Mouse (Mus musculus): ENCODE data around the gene Pnpla1.

Pnpla1 gene

DNA sequence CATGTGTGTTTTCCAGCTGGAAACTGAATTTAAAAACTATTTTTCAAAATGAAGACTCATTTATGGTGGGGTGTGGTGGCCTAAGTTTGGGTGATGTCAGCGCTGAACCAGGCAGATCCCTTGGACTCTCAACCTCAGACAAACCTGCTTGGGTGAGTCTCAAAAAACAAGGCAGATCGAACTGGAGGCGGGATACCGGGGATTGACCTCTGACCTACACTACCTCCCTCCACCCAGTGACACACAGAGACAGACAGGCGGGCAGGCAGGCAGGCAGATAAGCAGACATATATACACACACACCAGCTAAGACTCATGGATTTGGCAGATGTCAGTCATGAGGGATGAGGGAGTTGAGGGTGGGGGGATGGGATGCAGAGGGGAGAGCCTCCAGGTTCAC is 40.0 kb downstream of the Pnpla1 start:
- Histone ChIP-seq H3K36me3 (ENCODE audit: insufficient read depth, low read length) (peaks cover 13% of the 10 kb centered on the region), H3K4me1 (replicated peaks; ENCODE audit: low read depth, low read length) (peaks cover 59% of the 10 kb centered on the region), H3K27me3 (ENCODE audit: insufficient read depth, low read length) (no peaks in the 10 kb centered on the region), H3K4me3 (replicated peaks; ENCODE audit: low read length) (peak overlapping the region; percentile 74), H3K9me3 (ENCODE audit: low read length) (peaks cover 13% of the 10 kb centered on the region)
- TF ChIP-seq POU5F1 (IDR thresholded peaks at IDR 0.05; ENCODE audit: borderline replicate concordance, low read length) (no peak), CTCF (conservative IDR thresholded peaks at IDR 0.05; ENCODE audit: low read length) (no peak), NANOG (IDR thresholded peaks at IDR 0.05; ENCODE audit: borderline replicate concordance, low read length) (no peak; the same call in 1 of the 2 replicates)

DNA sequence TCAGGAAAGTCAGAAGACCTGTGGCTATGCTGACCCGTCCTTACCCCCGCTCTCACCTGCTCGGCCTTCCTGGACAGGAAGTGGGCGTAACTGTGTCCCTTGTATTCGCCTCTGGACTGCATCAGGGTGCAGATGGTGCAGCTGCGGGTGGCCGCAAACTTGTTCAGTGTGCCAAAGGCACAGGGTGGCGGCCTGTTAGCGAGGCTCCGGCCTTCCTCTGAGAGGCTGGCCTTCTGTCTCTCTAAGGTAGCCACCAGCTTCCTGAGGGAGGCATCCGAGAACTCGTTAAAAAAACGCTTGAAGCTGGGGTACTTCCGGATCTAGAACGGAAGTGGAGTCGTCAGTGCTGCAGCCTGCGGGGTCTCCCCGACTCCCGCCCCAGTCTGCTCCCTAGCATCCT is 41.2 kb downstream of the Pnpla1 start:
- Histone ChIP-seq H3K27me3 (ENCODE audit: insufficient read depth, low read length) (no peaks in the 10 kb centered on the region), H3K4me1 (replicated peaks; ENCODE audit: low read depth, low read length) (peaks cover 64% of the 10 kb centered on the region), H3K4me3 (replicated peaks; ENCODE audit: low read length) (peak overlapping the region; percentile 74), H3K36me3 (ENCODE audit: insufficient read depth, low read length) (peaks cover under 1% of the 10 kb centered on the region), H3K9me3 (ENCODE audit: low read length) (peaks cover under 1% of the 10 kb centered on the region)
- TF ChIP-seq NANOG (IDR thresholded peaks at IDR 0.05; ENCODE audit: borderline replicate concordance, low read length) (no peak), CTCF (conservative IDR thresholded peaks at IDR 0.05; ENCODE audit: low read length) (no peak), POU5F1 (IDR thresholded peaks at IDR 0.05; ENCODE audit: borderline replicate concordance, low read length) (no peak)

DNA sequence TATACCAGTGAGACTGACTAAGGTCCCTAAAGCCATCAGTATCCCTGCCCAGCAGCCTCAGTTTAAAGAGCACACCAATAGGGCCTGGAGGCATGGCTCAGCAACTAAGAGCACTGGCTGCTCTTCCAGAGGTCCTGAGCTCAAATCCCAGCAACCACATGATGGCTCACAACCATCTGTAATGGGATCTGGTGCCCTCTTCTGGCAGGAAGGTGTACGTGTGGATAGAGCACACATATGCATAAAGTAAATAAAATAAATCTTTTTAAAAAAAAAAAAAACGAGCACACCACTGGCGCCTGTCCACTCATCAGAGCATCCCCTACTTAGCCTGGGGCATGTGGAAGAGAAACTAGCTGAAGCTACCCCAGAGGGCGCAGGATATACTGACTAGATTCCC is 43.3 kb downstream of the Pnpla1 start:
- Histone ChIP-seq H3K9me3 (ENCODE audit: low read length) (no peaks in the 10 kb centered on the region), H3K36me3 (ENCODE audit: insufficient read depth, low read length) (no peaks in the 10 kb centered on the region), H3K27me3 (ENCODE audit: insufficient read depth, low read length) (no peaks in the 10 kb centered on the region), H3K4me1 (replicated peaks; ENCODE audit: low read depth, low read length) (peaks cover 80% of the 10 kb centered on the region), H3K4me3 (replicated peaks; ENCODE audit: low read length) (no peak overlapping the region)
- TF ChIP-seq CTCF (conservative IDR thresholded peaks at IDR 0.05; ENCODE audit: low read length) (peak; percentile 44), POU5F1 (IDR thresholded peaks at IDR 0.05; ENCODE audit: borderline replicate concordance, low read length) (no peak), NANOG (IDR thresholded peaks at IDR 0.05; ENCODE audit: borderline replicate concordance, low read length) (no peak)

DNA sequence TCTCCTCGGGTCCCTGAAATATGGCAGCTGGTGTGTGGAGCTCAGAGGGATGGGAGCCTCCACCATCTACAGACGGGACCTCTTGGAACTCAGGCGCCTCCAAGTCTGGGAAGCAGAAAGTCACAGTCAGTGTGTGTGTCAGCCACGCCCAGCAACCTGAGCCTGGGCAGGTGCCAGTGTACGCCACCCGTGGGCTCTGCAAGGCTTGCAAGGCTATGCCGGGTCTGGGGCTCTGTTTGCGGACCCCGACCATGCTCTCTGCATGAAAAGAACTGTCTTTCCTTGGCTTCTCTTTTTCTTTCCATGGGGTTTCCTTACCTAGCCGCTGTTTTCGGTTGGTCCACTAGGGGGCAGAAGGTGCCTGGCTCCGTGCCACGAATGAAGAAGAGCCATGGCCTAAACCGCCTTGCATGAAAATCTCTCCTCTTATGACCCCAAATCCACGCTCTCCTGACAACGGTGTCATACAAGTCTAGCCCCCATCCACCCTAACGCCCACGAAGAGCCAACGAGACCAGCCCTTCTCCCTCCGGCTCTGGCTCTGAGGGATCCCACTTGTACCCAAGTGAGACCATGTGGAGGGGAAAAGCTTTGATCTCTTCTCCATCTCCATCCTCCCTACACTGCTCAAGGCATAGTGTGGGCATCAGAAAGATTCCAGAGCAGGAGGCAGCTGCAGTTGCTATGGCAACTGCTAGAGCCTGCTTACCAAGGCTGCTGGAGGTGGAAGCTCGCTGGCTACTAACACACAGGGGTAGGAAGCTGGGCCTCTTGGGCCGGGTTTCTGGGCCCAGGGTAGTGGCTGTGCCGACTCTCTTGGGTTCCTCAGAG is 46.5 kb downstream of the Pnpla1 start:
- Histone ChIP-seq H3K4me1 (replicated peaks; ENCODE audit: low read depth, low read length) (peaks cover 67% of the 10 kb centered on the region), H3K27me3 (ENCODE audit: insufficient read depth, low read length) (peaks cover 14% of the 10 kb centered on the region), H3K9me3 (ENCODE audit: low read length) (no peaks in the 10 kb centered on the region), H3K36me3 (ENCODE audit: insufficient read depth, low read length) (no peaks in the 10 kb centered on the region), H3K4me3 (replicated peaks; ENCODE audit: low read length) (peak overlapping the region; percentile 41; the same call in 1 of the 2 replicates)
- no peak for TF ChIP-seq POU5F1 (IDR thresholded peaks at IDR 0.05; ENCODE audit: borderline replicate concordance, low read length)
- no peak for TF ChIP-seq NANOG (IDR thresholded peaks at IDR 0.05; ENCODE audit: borderline replicate concordance, low read length)
- TF ChIP-seq CTCF (conservative IDR thresholded peaks at IDR 0.05; ENCODE audit: low read length), result peak; percentile 92

DNA sequence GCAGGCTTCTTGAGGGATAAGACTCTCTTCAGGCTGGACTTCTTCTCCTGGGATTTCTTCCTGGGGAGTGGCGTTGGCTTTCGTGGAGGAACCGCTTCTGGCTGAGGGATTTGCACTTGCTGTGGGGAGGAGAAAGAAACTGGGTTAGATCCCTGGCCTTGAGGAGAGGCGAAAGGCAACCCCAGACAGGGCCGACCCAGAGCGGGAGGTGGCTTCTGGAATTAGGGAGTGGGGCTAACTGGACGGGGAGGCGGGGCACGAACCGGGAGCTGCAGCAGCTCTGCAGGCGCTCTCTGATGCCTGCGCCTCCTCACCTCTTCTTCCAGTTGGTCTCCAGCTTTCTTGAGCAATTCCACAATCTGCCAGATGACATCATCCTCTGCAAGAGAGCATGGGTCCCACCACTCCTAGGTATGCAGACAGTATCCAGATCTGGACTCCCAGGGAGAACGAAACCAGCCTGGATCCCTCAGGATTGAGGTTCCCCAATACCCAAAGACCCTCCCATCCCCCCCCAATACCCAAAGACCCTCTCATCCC is 47.2 kb downstream of the Pnpla1 start:
- H3K36me3 ChIP-seq (ENCODE audit: insufficient read depth, low read length), result no peaks in the 10 kb centered on the region

DNA sequence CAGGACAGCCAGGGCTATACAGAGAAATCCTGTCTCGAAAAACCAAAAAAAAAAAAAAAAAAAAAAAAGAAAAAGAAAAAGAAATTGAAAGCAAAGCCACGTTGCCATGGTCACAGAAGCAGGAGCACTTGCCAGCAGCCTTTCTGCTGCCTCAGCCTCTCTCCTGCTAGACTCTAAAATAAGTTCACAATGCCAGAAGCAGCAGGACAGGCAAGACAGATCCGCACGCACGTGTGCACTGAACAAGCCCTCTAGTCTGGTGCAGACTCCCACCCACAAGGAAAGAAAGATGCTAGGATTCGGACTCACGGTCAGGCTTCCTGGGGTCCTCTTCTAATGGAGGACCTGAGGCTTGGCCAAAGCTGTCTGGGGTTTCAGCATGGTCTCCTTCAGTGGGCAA is 49.7 kb downstream of the Pnpla1 start:
- TF ChIP-seq POU5F1 (IDR thresholded peaks at IDR 0.05; ENCODE audit: borderline replicate concordance, low read length), result no peak
- no peak for TF ChIP-seq CTCF (conservative IDR thresholded peaks at IDR 0.05; ENCODE audit: low read length)
- no peak for TF ChIP-seq NANOG (IDR thresholded peaks at IDR 0.05; ENCODE audit: borderline replicate concordance, low read length)
- peaks cover 19% of the 10 kb centered on the region for H3K27me3 ChIP-seq (ENCODE audit: insufficient read depth, low read length)
- H3K9me3 ChIP-seq (ENCODE audit: low read length), result no peaks in the 10 kb centered on the region
- peaks cover 52% of the 10 kb centered on the region for H3K4me1 ChIP-seq (replicated peaks; ENCODE audit: low read depth, low read length)
- H3K4me3 ChIP-seq (replicated peaks; ENCODE audit: low read length), result no peak overlapping the region
- no peaks in the 10 kb centered on the region for H3K36me3 ChIP-seq (ENCODE audit: insufficient read depth, low read length)

More for the DNA sequence above, 47.2 kb downstream of the Pnpla1 start:
- Histone ChIP-seq H3K9me3 (ENCODE audit: low read length) (no peaks in the 10 kb centered on the region), H3K4me3 (replicated peaks; ENCODE audit: low read length) (0 out of 2 replicates have a peak overlapping the region, but pooled peaks have one; percentile 20), H3K4me1 (replicated peaks; ENCODE audit: low read depth, low read length) (peaks cover 67% of the 10 kb centered on the region), H3K27me3 (ENCODE audit: insufficient read depth, low read length) (peaks cover 14% of the 10 kb centered on the region)
- no peak for TF ChIP-seq POU5F1 (IDR thresholded peaks at IDR 0.05; ENCODE audit: borderline replicate concordance, low read length)
- no peak for TF ChIP-seq NANOG (IDR thresholded peaks at IDR 0.05; ENCODE audit: borderline replicate concordance, low read length)
- no peak for TF ChIP-seq CTCF (conservative IDR thresholded peaks at IDR 0.05; ENCODE audit: low read length)

DNA sequence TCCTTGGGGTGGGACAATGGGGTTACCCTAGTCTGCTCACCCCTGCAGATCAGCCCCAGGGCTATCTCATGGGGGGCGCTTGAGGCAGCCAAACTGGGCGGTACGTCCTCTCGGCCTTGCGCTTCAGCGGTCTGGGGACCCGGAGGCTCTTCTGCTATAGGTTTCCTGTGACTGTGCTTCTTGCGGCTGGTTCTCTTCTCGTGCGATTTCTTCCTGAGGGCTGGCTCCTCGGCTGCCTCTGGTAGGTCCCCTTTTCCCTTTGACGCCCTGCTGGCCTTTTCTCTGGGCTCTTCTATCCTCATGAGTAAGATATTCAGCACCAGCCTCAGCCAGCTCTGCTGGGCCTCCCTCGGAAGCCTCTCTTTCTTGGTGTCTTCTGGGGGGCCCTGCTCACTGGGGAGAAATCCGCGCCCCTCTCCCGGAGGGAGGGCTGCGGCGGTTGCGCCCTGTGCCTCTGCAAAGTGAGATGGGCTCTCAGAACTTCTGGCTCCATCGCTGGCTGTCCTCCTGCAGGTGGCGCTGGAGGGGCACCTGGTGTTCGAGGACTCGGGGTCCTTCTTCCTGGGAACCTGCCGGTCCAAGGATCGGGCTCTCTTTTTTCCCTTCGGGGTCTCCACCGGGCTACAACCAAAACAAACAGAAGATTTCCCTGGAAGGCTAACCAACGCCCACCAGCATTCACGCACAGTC is 51.2 kb downstream of the Pnpla1 start:
- H3K9me3 ChIP-seq (ENCODE audit: low read length), result no peaks in the 10 kb centered on the region
- H3K36me3 ChIP-seq (ENCODE audit: insufficient read depth, low read length), result no peaks in the 10 kb centered on the region
- H3K4me3 ChIP-seq (replicated peaks; ENCODE audit: low read length), result peak overlapping the region; percentile 62
- no peak for TF ChIP-seq NANOG (IDR thresholded peaks at IDR 0.05; ENCODE audit: borderline replicate concordance, low read length)
- TF ChIP-seq CTCF (conservative IDR thresholded peaks at IDR 0.05; ENCODE audit: low read length), result peak; percentile 63
- peaks cover 45% of the 10 kb centered on the region for H3K4me1 ChIP-seq (replicated peaks; ENCODE audit: low read depth, low read length)
- H3K27me3 ChIP-seq (ENCODE audit: insufficient read depth, low read length), result peaks cover 19% of the 10 kb centered on the region

DNA sequence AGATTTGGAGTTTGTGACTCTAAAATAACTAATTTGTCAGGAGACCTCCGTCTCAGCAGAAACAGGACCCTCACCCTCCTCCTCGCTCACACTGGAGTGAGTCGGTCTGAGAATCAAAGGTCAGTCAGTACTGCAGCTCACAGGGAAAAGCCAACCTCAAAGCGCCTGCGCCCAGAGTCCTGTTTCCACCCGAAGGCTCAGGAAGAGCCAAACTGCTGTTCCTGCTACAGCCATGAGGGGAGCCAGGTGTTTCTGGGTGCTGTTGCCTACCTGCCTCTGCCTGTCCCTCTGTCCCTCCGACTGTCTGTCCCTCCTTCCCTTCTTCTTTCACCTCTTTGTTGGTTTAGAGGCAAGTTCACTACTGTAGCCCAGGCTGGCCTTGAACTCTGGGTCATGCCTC is 51.9 kb downstream of the Pnpla1 start:
- TF ChIP-seq NANOG (IDR thresholded peaks at IDR 0.05; ENCODE audit: borderline replicate concordance, low read length) (no peak), CTCF (conservative IDR thresholded peaks at IDR 0.05; ENCODE audit: low read length) (peak; percentile 62)
- Histone ChIP-seq H3K9me3 (ENCODE audit: low read length) (no peaks in the 10 kb centered on the region), H3K27me3 (ENCODE audit: insufficient read depth, low read length) (peaks cover 19% of the 10 kb centered on the region), H3K4me3 (replicated peaks; ENCODE audit: low read length) (peak overlapping the region; percentile 62), H3K36me3 (ENCODE audit: insufficient read depth, low read length) (no peaks in the 10 kb centered on the region), H3K4me1 (replicated peaks; ENCODE audit: low read depth, low read length) (peaks cover 40% of the 10 kb centered on the region)

Data from E14TG2a.4 (cell line).